Mouse (Mus musculus): ENCODE data around the gene Tdrd6. TPM values are rescaled to one million over a fixed set of nuclear protein-coding genes. Genes with fewer than 3 reads are reported as not detected.

The Tdrd6 gene
- polyA plus RNA-seq, 2 experiments: 0.59 TPM; not detected in 1

DNA sequence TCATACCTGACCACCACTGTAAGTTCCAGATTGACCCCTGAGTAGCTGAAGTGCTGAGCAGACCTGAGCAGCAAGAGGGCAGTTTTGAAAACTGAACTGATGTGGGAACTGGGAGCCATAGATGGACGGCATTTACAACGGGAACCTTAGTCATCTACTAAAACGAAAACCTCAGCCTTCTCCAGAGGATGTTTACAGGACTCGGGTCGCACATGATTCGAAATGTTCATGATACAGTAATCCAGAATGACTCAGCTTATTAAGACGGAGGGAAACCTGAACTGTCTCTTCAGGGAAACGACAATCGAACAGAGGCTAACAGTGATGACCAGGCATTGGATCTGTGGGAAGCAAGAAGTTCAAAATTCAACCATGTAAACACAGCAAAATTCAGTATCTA lies 10.9 kb downstream of the Tdrd6 start:
- DNase-seq (ENCODE audit: low spot score) (no peak), ATAC-seq (ENCODE audit: low FRiP score, low read depth) (no peak)
- Histone ChIP-seq H3K27me3 (ENCODE audit: control insufficient read depth, insufficient read depth, low read length) (no peaks in the 10 kb centered on the region), H3K4me2 (replicated peaks; ENCODE audit: low read depth, low read length, severe bottlenecking) (no peak overlapping the region), H3K9ac (ENCODE audit: low read depth, low read length, severe bottlenecking) (no peak overlapping the region), H3K27ac (replicated peaks; ENCODE audit: low read depth, low read length) (no peak overlapping the region), H3K36me3 (ENCODE audit: control insufficient read depth, insufficient read depth, low read length) (no peaks in the 10 kb centered on the region), H3K4me3 (replicated peaks; ENCODE audit: low read length) (no peak overlapping the region), H3K9me3 (ENCODE audit: control insufficient read depth, low read length) (no peaks in the 10 kb centered on the region), H3K4me1 (ENCODE audit: control insufficient read depth, insufficient read depth, low read length) (no peaks in the 10 kb centered on the region)
- no peak for TF ChIP-seq POLR2A (IDR thresholded peaks at IDR 0.05; ENCODE audit: borderline replicate concordance, extremely low read depth, insufficient read depth, insufficient read length)
- WGBS: 83% methylated on average over 9 of the region's 9 CpGs

GRCm38 (mm10) chr17:43612221-43612620 lies 17.9 kb downstream of the Tdrd6 start:
- Histone ChIP-seq H3K27ac (replicated peaks; ENCODE audit: low read depth, low read length) (no peak overlapping the region), H3K36me3 (ENCODE audit: control insufficient read depth, insufficient read depth, low read length) (no peaks in the 10 kb centered on the region), H3K9ac (ENCODE audit: low read depth, low read length, severe bottlenecking) (no peak overlapping the region), H3K4me3 (replicated peaks; ENCODE audit: low read length) (no peak overlapping the region), H3K9me3 (ENCODE audit: control insufficient read depth, low read length) (no peaks in the 10 kb centered on the region), H3K4me2 (replicated peaks; ENCODE audit: low read depth, low read length, severe bottlenecking) (no peak overlapping the region), H3K27me3 (ENCODE audit: control insufficient read depth, insufficient read depth, low read length) (no peaks in the 10 kb centered on the region), H3K4me1 (ENCODE audit: control insufficient read depth, insufficient read depth, low read length) (no peaks in the 10 kb centered on the region)
- no peak for DNase-seq (ENCODE audit: low spot score)
- 81% methylated on average over 3 of the region's 3 CpGs for WGBS
- no peak for TF ChIP-seq POLR2A (IDR thresholded peaks at IDR 0.05; ENCODE audit: borderline replicate concordance, extremely low read depth, insufficient read depth, insufficient read length)
- ATAC-seq (ENCODE audit: low FRiP score, low read depth): no peak

GRCm38 (mm10) chr17:43611586-43611985 lies 18.5 kb downstream of the Tdrd6 start:
- no peak overlapping the region for H3K27ac ChIP-seq (replicated peaks; ENCODE audit: low read depth, low read length)
- no peak overlapping the region for H3K4me2 ChIP-seq (replicated peaks; ENCODE audit: low read depth, low read length, severe bottlenecking)
- H3K27me3 ChIP-seq (ENCODE audit: control insufficient read depth, insufficient read depth, low read length): no peaks in the 10 kb centered on the region
- 22% methylated on average over 7 of the region's 7 CpGs for WGBS
- no peak; the same call in 1 of the 2 replicates for ATAC-seq (ENCODE audit: low FRiP score, low read depth)
- no peaks in the 10 kb centered on the region for H3K36me3 ChIP-seq (ENCODE audit: control insufficient read depth, insufficient read depth, low read length)
- H3K4me1 ChIP-seq (ENCODE audit: control insufficient read depth, insufficient read depth, low read length): no peaks in the 10 kb centered on the region
- no peaks in the 10 kb centered on the region for H3K9me3 ChIP-seq (ENCODE audit: control insufficient read depth, low read length)
- H3K9ac ChIP-seq (ENCODE audit: low read depth, low read length, severe bottlenecking): no peak overlapping the region
- DNase-seq (ENCODE audit: low spot score): peak; percentile 78
- no peak for TF ChIP-seq POLR2A (IDR thresholded peaks at IDR 0.05; ENCODE audit: borderline replicate concordance, extremely low read depth, insufficient read depth, insufficient read length)
- no peak overlapping the region for H3K4me3 ChIP-seq (replicated peaks; ENCODE audit: low read length)

- Histone ChIP-seq H3K9me3 (ENCODE audit: control insufficient read depth, low read length) (no peaks in the 10 kb centered on the region), H3K4me1 (ENCODE audit: control insufficient read depth, insufficient read depth, low read length) (no peaks in the 10 kb centered on the region), H3K36me3 (ENCODE audit: control insufficient read depth, insufficient read depth, low read length) (no peaks in the 10 kb centered on the region), H3K27ac (replicated peaks; ENCODE audit: low read depth, low read length) (no peak overlapping the region), H3K27me3 (ENCODE audit: control insufficient read depth, insufficient read depth, low read length) (no peaks in the 10 kb centered on the region), H3K4me3 (replicated peaks; ENCODE audit: low read length) (no peak overlapping the region), H3K4me2 (replicated peaks; ENCODE audit: low read depth, low read length, severe bottlenecking) (no peak overlapping the region), H3K9ac (ENCODE audit: low read depth, low read length, severe bottlenecking) (no peak overlapping the region)
- WGBS: 19% methylated on average over 3 of the region's 3 CpGs
- peak; percentile 61 for DNase-seq (ENCODE audit: low spot score)
- no peak for ATAC-seq (ENCODE audit: low FRiP score, low read depth)
- no peak for TF ChIP-seq POLR2A (IDR thresholded peaks at IDR 0.05; ENCODE audit: borderline replicate concordance, extremely low read depth, insufficient read depth, insufficient read length)
Observed at GRCm38 (mm10) chr17:43606704-43607103, 23.4 kb downstream of the Tdrd6 start.

DNA sequence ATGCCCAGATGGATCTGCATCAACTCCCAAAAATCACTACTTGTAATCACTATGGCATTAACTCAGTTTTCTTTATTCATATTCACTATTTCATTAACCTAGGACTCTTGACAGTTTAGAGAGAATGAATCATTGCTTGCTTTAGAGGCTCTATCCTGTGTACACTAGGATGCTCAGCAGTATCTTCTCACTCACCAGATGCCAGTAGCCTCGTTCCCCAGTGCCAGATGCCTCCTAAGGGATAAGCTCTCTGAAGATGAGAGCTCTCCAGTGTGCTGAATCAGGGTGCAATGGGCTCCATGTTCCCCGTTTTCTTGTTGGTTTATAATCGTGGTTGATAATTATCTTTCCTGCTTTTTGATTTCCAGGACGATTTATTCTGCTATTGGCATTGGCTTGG lies 31.4 kb downstream of the Tdrd6 start:
- no peaks in the 10 kb centered on the region for H3K9me3 ChIP-seq (ENCODE audit: control insufficient read depth, low read length)
- no peak overlapping the region for H3K4me3 ChIP-seq (replicated peaks; ENCODE audit: low read length)
- WGBS: 56% methylated on average over 4 of the region's 4 CpGs
- H3K27ac ChIP-seq (replicated peaks; ENCODE audit: low read depth, low read length): no peak overlapping the region
- H3K36me3 ChIP-seq (ENCODE audit: control insufficient read depth, insufficient read depth, low read length): no peaks in the 10 kb centered on the region
- H3K27me3 ChIP-seq (ENCODE audit: control insufficient read depth, insufficient read depth, low read length): no peaks in the 10 kb centered on the region
- H3K9ac ChIP-seq (ENCODE audit: low read depth, low read length, severe bottlenecking): no peak overlapping the region
- H3K4me2 ChIP-seq (replicated peaks; ENCODE audit: low read depth, low read length, severe bottlenecking): no peak overlapping the region
- ATAC-seq (ENCODE audit: low FRiP score, low read depth) (no peak), DNase-seq (ENCODE audit: low spot score) (no peak)
- H3K4me1 ChIP-seq (ENCODE audit: control insufficient read depth, insufficient read depth, low read length): no peaks in the 10 kb centered on the region
- TF ChIP-seq POLR2A (IDR thresholded peaks at IDR 0.05; ENCODE audit: borderline replicate concordance, extremely low read depth, insufficient read depth, insufficient read length): no peak

GRCm38 (mm10) chr17:43597742-43598141 lies 32.4 kb downstream of the Tdrd6 start:
- Histone ChIP-seq H3K4me3 (replicated peaks; ENCODE audit: low read length) (no peak overlapping the region), H3K9me3 (ENCODE audit: control insufficient read depth, low read length) (no peaks in the 10 kb centered on the region), H3K4me1 (ENCODE audit: control insufficient read depth, insufficient read depth, low read length) (no peaks in the 10 kb centered on the region), H3K36me3 (ENCODE audit: control insufficient read depth, insufficient read depth, low read length) (no peaks in the 10 kb centered on the region), H3K4me2 (replicated peaks; ENCODE audit: low read depth, low read length, severe bottlenecking) (no peak overlapping the region), H3K27ac (replicated peaks; ENCODE audit: low read depth, low read length) (no peak overlapping the region), H3K9ac (ENCODE audit: low read depth, low read length, severe bottlenecking) (no peak overlapping the region), H3K27me3 (ENCODE audit: control insufficient read depth, insufficient read depth, low read length) (no peaks in the 10 kb centered on the region)
- DNase-seq (ENCODE audit: low spot score) (no peak), ATAC-seq (ENCODE audit: low FRiP score, low read depth) (no peak)
- TF ChIP-seq POLR2A (IDR thresholded peaks at IDR 0.05; ENCODE audit: borderline replicate concordance, extremely low read depth, insufficient read depth, insufficient read length): no peak
- WGBS: 98% methylated on average over 2 of the region's 2 CpGs

All from limb, embryonic 14.5 days (tissue).